In the genomic region with DNA sequence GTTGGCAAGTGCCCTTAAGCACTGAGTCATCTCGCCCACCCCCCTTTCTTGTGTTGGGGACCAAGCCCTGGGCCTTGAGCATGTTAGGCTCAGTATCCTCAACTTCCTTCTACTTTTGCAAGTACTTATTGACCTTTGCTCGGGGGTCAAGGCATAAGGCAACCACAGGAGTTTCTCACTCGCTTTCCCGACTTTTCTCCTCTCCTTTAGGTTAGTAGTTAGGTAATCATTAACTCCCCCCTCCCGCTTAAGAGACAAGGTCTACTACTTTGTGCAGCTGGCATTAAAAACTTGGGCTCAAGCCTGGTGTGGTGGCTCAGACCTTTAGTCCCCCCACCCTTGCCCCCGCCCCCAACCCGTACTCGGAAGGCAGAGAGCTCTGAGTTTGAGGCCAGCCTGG, we compare ENCODE assay signal across 21 mouse cellular contexts. TPM values are rescaled to one million over a fixed set of nuclear protein-coding genes. Genes with fewer than 3 reads are reported as not detected.
DNase-seq lines count a peak whose midpoint lies in the region; ATAC-seq and TF ChIP-seq lines count a peak whose summit lies in the region.
"Had no signal": no experiment of that assay in that cellular context is flagged by ENCODE, and none has a peak within 500 bp of the region (broad histone marks: within the 10 kb centered on the region; RNA-seq: fewer than 3 reads in every experiment).

No protein-coding gene starts in this region.

- H3K4me3 ChIP-seq in liver, embryonic 12.5 days, result no peak overlapping the region
- no peak overlapping the region for H3K4me3 ChIP-seq in liver, postnatal 0 days (ENCODE audit: low read depth, low read length)
- H3K4me3 ChIP-seq in ES-Bruce4 (ENCODE audit: low read depth, low read length), result no peak overlapping the region
- no peak overlapping the region for H3K4me3 ChIP-seq in kidney, adult 2 months (ENCODE audit: insufficient read depth, low read depth, low read length)
- no peak overlapping the region for H3K4me3 ChIP-seq in forebrain, embryonic 16.5 days (replicated peaks; ENCODE audit: low read length)
- H3K4me3 ChIP-seq: embryonic facial prominence, embryonic 10.5 days; erythroblast, embryonic 14.5 days; forebrain, embryonic 15.5 days; heart, embryonic 15.5 days; hindbrain, embryonic 10.5 days; myocyte; neural tube, embryonic 15.5 days had no signal

- H3K4me2 ChIP-seq in liver, embryonic 12.5 days, result no peak overlapping the region
- no peak overlapping the region for H3K4me2 ChIP-seq in liver, postnatal 0 days (ENCODE audit: low read depth, low read length)
- no peak overlapping the region for H3K4me2 ChIP-seq in forebrain, embryonic 16.5 days (ENCODE audit: low read length)
- H3K4me2 ChIP-seq: forebrain, embryonic 15.5 days; heart, embryonic 15.5 days; neural tube, embryonic 15.5 days had no signal

- no peak for TF ChIP-seq EP300 in liver, postnatal 0 days (IDR thresholded peaks at IDR 0.05; ENCODE audit: low read depth)
- TF ChIP-seq EP300 in ES-Bruce4 (IDR thresholded peaks at IDR 0.05; ENCODE audit: insufficient read depth, low read depth, low read length), result no peak

- DNase-seq in liver, postnatal 0 days, result no peak
- peak; percentile 95 for DNase-seq in kidney, adult 2 months
- DNase-seq in kidney, postnatal 14 days, result peak; percentile 80
- DNase-seq in cerebellum, adult 18-20 months, result no peak
- DNase-seq: adrenal gland, postnatal 14 days; cerebellum, adult 2 months; heart, adult 18-20 months; midbrain, embryonic 14.5 days; thymus, adult 18-20 months had no signal

- H3K36me3 ChIP-seq in liver, embryonic 12.5 days, result no peaks in the 10 kb centered on the region
- no peaks in the 10 kb centered on the region for H3K36me3 ChIP-seq in liver, postnatal 0 days (replicated peaks; ENCODE audit: insufficient read depth, low read length)
- H3K36me3 ChIP-seq in ES-Bruce4 (ENCODE audit: control insufficient read depth, insufficient read depth, low read length, poor library complexity, severe bottlenecking), result no peaks in the 10 kb centered on the region
- no peaks in the 10 kb centered on the region for H3K36me3 ChIP-seq in kidney, adult 2 months (ENCODE audit: control insufficient read depth, insufficient read depth, low read length)
- no peaks in the 10 kb centered on the region for H3K36me3 ChIP-seq in forebrain, embryonic 16.5 days (ENCODE audit: control insufficient read depth, insufficient read depth)
- H3K36me3 ChIP-seq: embryonic facial prominence, embryonic 10.5 days; forebrain, embryonic 15.5 days; heart, embryonic 15.5 days; hindbrain, embryonic 10.5 days; neural tube, embryonic 15.5 days had no signal

- H3K9me3 ChIP-seq in liver, embryonic 12.5 days (replicated peaks), result no peaks in the 10 kb centered on the region
- no peaks in the 10 kb centered on the region for H3K9me3 ChIP-seq in liver, postnatal 0 days (ENCODE audit: low read length)
- no peaks in the 10 kb centered on the region for H3K9me3 ChIP-seq in ES-Bruce4 (replicated peaks; ENCODE audit: control insufficient read depth, insufficient read depth, low read length, poor library complexity, severe bottlenecking)
- H3K9me3 ChIP-seq in forebrain, embryonic 16.5 days (ENCODE audit: control insufficient read depth, low read length), result no peaks in the 10 kb centered on the region
- H3K9me3 ChIP-seq: embryonic facial prominence, embryonic 10.5 days; forebrain, embryonic 15.5 days; heart, embryonic 15.5 days; hindbrain, embryonic 10.5 days; neural tube, embryonic 15.5 days had no signal

- no peak for ATAC-seq in liver, embryonic 12.5 days
- no peak for ATAC-seq in liver, postnatal 0 days
- no peak for ATAC-seq in erythroblast, adult 5-6 weeks (replicated peaks; ENCODE audit: low FRiP score, poor library complexity, severe bottlenecking)
- ATAC-seq in forebrain, embryonic 16.5 days, result no peak
- ATAC-seq: forebrain, embryonic 15.5 days had no signal

- no peak overlapping the region for H3K9ac ChIP-seq in liver, embryonic 12.5 days
- no peak overlapping the region for H3K9ac ChIP-seq in liver, postnatal 0 days (replicated peaks)
- no peak overlapping the region for H3K9ac ChIP-seq in ES-Bruce4 (ENCODE audit: low read depth, poor library complexity, severe bottlenecking)
- H3K9ac ChIP-seq in forebrain, embryonic 16.5 days (replicated peaks; ENCODE audit: low read depth, low read length), result no peak overlapping the region
- H3K9ac ChIP-seq: forebrain, embryonic 15.5 days; heart, embryonic 15.5 days; neural tube, embryonic 15.5 days had no signal

- H3K27me3 ChIP-seq in liver, embryonic 12.5 days (replicated peaks), result no peaks in the 10 kb centered on the region
- no peaks in the 10 kb centered on the region for H3K27me3 ChIP-seq in liver, postnatal 0 days (ENCODE audit: insufficient read depth, low read length)
- no peaks in the 10 kb centered on the region for H3K27me3 ChIP-seq in ES-Bruce4 (ENCODE audit: control insufficient read depth, insufficient read depth, low read length, poor library complexity, severe bottlenecking)
- no peaks in the 10 kb centered on the region for H3K27me3 ChIP-seq in kidney, adult 2 months (replicated peaks; ENCODE audit: control insufficient read depth, insufficient read depth, low read length)
- H3K27me3 ChIP-seq in forebrain, embryonic 16.5 days (replicated peaks; ENCODE audit: control insufficient read depth, insufficient read depth, low read length), result no peaks in the 10 kb centered on the region
- H3K27me3 ChIP-seq: CH12.LX; heart, embryonic 15.5 days had no signal

- H3K4me1 ChIP-seq in liver, embryonic 12.5 days, result peaks cover 45% of the 10 kb centered on the region
- H3K4me1 ChIP-seq in liver, postnatal 0 days (ENCODE audit: insufficient read depth), result peaks cover 19% of the 10 kb centered on the region
- H3K4me1 ChIP-seq in ES-Bruce4 (ENCODE audit: control insufficient read depth, insufficient read depth, low read length), result no peaks in the 10 kb centered on the region
- H3K4me1 ChIP-seq in kidney, adult 2 months (ENCODE audit: control insufficient read depth, insufficient read depth, low read length), result peaks cover 14% of the 10 kb centered on the region
- peaks cover 8% of the 10 kb centered on the region for H3K4me1 ChIP-seq in forebrain, embryonic 16.5 days (replicated peaks; ENCODE audit: control insufficient read depth, insufficient read depth, low read length)

- TF ChIP-seq POLR2A in ES-Bruce4 (IDR thresholded peaks at IDR 0.05; ENCODE audit: insufficient read depth, low read length), result no peak
- no peak for TF ChIP-seq POLR2A in kidney, adult 2 months (IDR thresholded peaks at IDR 0.05; ENCODE audit: low read depth, low read length)

- H3K27ac ChIP-seq in liver, embryonic 12.5 days, result 0 out of 2 replicates have a peak overlapping the region, but pooled peaks have one; percentile 3
- no peak overlapping the region for H3K27ac ChIP-seq in liver, postnatal 0 days (ENCODE audit: low read depth)
- peak overlapping the region; percentile 88; the same call in 1 of the 2 replicates for H3K27ac ChIP-seq in ES-Bruce4 (ENCODE audit: insufficient read depth, low read length)
- peak overlapping the region; percentile 87 for H3K27ac ChIP-seq in kidney, adult 2 months (ENCODE audit: insufficient read depth, low read depth, low read length)
- H3K27ac ChIP-seq in forebrain, embryonic 16.5 days (ENCODE audit: low read length), result no peak overlapping the region
- H3K27ac ChIP-seq: embryonic facial prominence, embryonic 10.5 days; forebrain, embryonic 15.5 days; heart, embryonic 15.5 days; hindbrain, embryonic 10.5 days; neural tube, embryonic 15.5 days had no signal

- 63% methylated on average over 8 of the region's 8 CpGs for WGBS in liver, embryonic 12.5 days (ENCODE audit: insufficient replicate concordance)
- WGBS in liver, postnatal 0 days (ENCODE audit: insufficient replicate concordance), result 50% methylated on average over 8 of the region's 8 CpGs
- 26% methylated on average over 8 of the region's 8 CpGs for WGBS in kidney, adult 2 months
- 81% methylated on average over 8 of the region's 8 CpGs for whole genome bisulfite sequencing in forebrain, embryonic 16.5 days

- no peak for TF ChIP-seq CTCF in liver, postnatal 0 days (IDR thresholded peaks at IDR 0.05; ENCODE audit: low read depth)
- no peak for TF ChIP-seq CTCF in ES-Bruce4 (IDR thresholded peaks at IDR 0.05; ENCODE audit: low read depth, low read length)
- TF ChIP-seq CTCF in kidney, adult 2 months (conservative IDR thresholded peaks at IDR 0.05; ENCODE audit: insufficient read depth, insufficient read length, low read depth, low read length), result no peak

RNA-seq across cellular contexts. Expression of gene Sesn2, which starts 7.8 kb away (rescaled TPM):
- 9.3 and 10.6 TPM in 2 replicates for polyA plus RNA-seq in liver, embryonic 12.5 days (2016; fragmentation: Nextera tagmentation; extraction: Ambion mirVana)
- 7.3 and 8.7 TPM in 2 replicates for polyA plus RNA-seq in liver, postnatal 0 days (2015; fragmentation: Nextera tagmentation; extraction: Ambion mirVana)
- 41.6 TPM in 2 replicates for polyA plus RNA-seq in ES-Bruce4 (2011; ENCODE audit: insufficient read depth, insufficient read length, low read depth, missing spikeins)
- 26.7 and 29.4 TPM in 2 replicates for polyA plus RNA-seq in kidney, adult 2 months (2012; rRNA removed)
- 3.7 and 4.6 TPM in 2 replicates for total RNA-seq in erythroblast, adult 5-6 weeks (2015; ENCODE audit: low replicate concordance)
- total RNA-seq in erythroblast, adult 5-6 weeks (2017; ENCODE audit: low replicate concordance), result 5.8 and 6.6 TPM in 2 replicates
- 6.1 and 8.3 TPM in 2 replicates for polyA plus RNA-seq in forebrain, embryonic 16.5 days (2015; fragmentation: Nextera tagmentation; extraction: Ambion mirVana)

RNA-seq across cellular contexts. Expression of gene Atpif1, which starts 15.4 kb away (rescaled TPM):
- 2,000 and 2,061 TPM in 2 replicates for polyA plus RNA-seq in liver, embryonic 12.5 days (2016; fragmentation: Nextera tagmentation; extraction: Ambion mirVana)
- 935 and 945 TPM in 2 replicates for polyA plus RNA-seq in liver, postnatal 0 days (2015; fragmentation: Nextera tagmentation; extraction: Ambion mirVana)
- 461 and 512 TPM in 2 replicates for polyA plus RNA-seq in ES-Bruce4 (2011; ENCODE audit: insufficient read depth, insufficient read length, low read depth, missing spikeins)
- 346 and 485 TPM in 2 replicates for polyA plus RNA-seq in kidney, adult 2 months (2012; rRNA removed)
- 715 and 778 TPM in 2 replicates for total RNA-seq in erythroblast, adult 5-6 weeks (2015; ENCODE audit: low replicate concordance)
- total RNA-seq in erythroblast, adult 5-6 weeks (2017; ENCODE audit: low replicate concordance), result 2,175 and 2,816 TPM in 2 replicates
- 1,102 and 1,203 TPM in 2 replicates for polyA plus RNA-seq in forebrain, embryonic 16.5 days (2015; fragmentation: Nextera tagmentation; extraction: Ambion mirVana)

RNA-seq across cellular contexts. Expression of gene Dnajc8, which starts 17.3 kb away (rescaled TPM):
- polyA plus RNA-seq in liver, embryonic 12.5 days (2016; fragmentation: Nextera tagmentation; extraction: Ambion mirVana), result 143 and 148 TPM in 2 replicates
- 70.7 and 71.5 TPM in 2 replicates for polyA plus RNA-seq in liver, postnatal 0 days (2015; fragmentation: Nextera tagmentation; extraction: Ambion mirVana)
- 340 and 348 TPM in 2 replicates for polyA plus RNA-seq in ES-Bruce4 (2011; ENCODE audit: insufficient read depth, insufficient read length, low read depth, missing spikeins)
- polyA plus RNA-seq in kidney, adult 2 months (2012; rRNA removed), result 22.2 and 32.2 TPM in 2 replicates
- 75.0 and 117 TPM in 2 replicates for total RNA-seq in erythroblast, adult 5-6 weeks (2015; ENCODE audit: low replicate concordance)
- 262 and 314 TPM in 2 replicates for total RNA-seq in erythroblast, adult 5-6 weeks (2017; ENCODE audit: low replicate concordance)
- polyA plus RNA-seq in forebrain, embryonic 16.5 days (2015; fragmentation: Nextera tagmentation; extraction: Ambion mirVana), result 132 and 140 TPM in 2 replicates

RNA-seq across cellular contexts. Expression of gene Ptafr, which starts 45.8 kb away (rescaled TPM):
- 0.77 and 0.94 TPM in 2 replicates for polyA plus RNA-seq in liver, embryonic 12.5 days (2016; fragmentation: Nextera tagmentation; extraction: Ambion mirVana)
- 1.0 and 1.3 TPM in 2 replicates for polyA plus RNA-seq in liver, postnatal 0 days (2015; fragmentation: Nextera tagmentation; extraction: Ambion mirVana)
- 0.22 and 0.30 TPM in 2 replicates for polyA plus RNA-seq in ES-Bruce4 (2011; ENCODE audit: insufficient read depth, insufficient read length, low read depth, missing spikeins)
- 1.4 and 2.2 TPM in 2 replicates for polyA plus RNA-seq in kidney, adult 2 months (2012; rRNA removed)
- total RNA-seq in erythroblast, adult 5-6 weeks (2015; ENCODE audit: low replicate concordance), result 3.1 and 9.0 TPM in 2 replicates
- total RNA-seq in erythroblast, adult 5-6 weeks (2017; ENCODE audit: low replicate concordance), result 6.6 and 7.7 TPM in 2 replicates
- 0.25 and 0.39 TPM in 2 replicates for polyA plus RNA-seq in forebrain, embryonic 16.5 days (2015; fragmentation: Nextera tagmentation; extraction: Ambion mirVana)
- polyA plus RNA-seq: myocyte had no signal

RNA-seq across cellular contexts. Expression of gene Med18, which starts 54.3 kb away (rescaled TPM):
- 19.4 and 21.2 TPM in 2 replicates for polyA plus RNA-seq in liver, embryonic 12.5 days (2016; fragmentation: Nextera tagmentation; extraction: Ambion mirVana)
- polyA plus RNA-seq in liver, postnatal 0 days (2015; fragmentation: Nextera tagmentation; extraction: Ambion mirVana), result 8.0 and 10.1 TPM in 2 replicates
- polyA plus RNA-seq in ES-Bruce4 (2011; ENCODE audit: insufficient read depth, insufficient read length, low read depth, missing spikeins), result 22.5 and 24.4 TPM in 2 replicates
- 2.4 and 2.9 TPM in 2 replicates for polyA plus RNA-seq in kidney, adult 2 months (2012; rRNA removed)
- total RNA-seq in erythroblast, adult 5-6 weeks (2015; ENCODE audit: low replicate concordance), result 2.5 and 5.6 TPM in 2 replicates
- total RNA-seq in erythroblast, adult 5-6 weeks (2017; ENCODE audit: low replicate concordance), result 2.8 and 4.0 TPM in 2 replicates
- polyA plus RNA-seq in forebrain, embryonic 16.5 days (2015; fragmentation: Nextera tagmentation; extraction: Ambion mirVana), result 20.4 and 23.5 TPM in 2 replicates

Comparison
In these comparisons a context has a peak if more than half of its experiments do, and no peak if none do; other contexts are left out.
1. H3K27ac ChIP-seq: peak in liver, embryonic 12.5 days (single experiment), ES-Bruce4 (single experiment) and kidney, adult 2 months (single experiment); none in liver, postnatal 0 days (single experiment) and forebrain, embryonic 16.5 days (single experiment).
2. DNase-seq: peak in kidney, adult 2 months (single experiment) and kidney, postnatal 14 days (single experiment); none in liver, postnatal 0 days (single experiment) and cerebellum, adult 18-20 months (0 of 2).